Mouse (Mus musculus): ENCODE data around the gene Ndufa11.

Gene Ndufa11

DNA sequence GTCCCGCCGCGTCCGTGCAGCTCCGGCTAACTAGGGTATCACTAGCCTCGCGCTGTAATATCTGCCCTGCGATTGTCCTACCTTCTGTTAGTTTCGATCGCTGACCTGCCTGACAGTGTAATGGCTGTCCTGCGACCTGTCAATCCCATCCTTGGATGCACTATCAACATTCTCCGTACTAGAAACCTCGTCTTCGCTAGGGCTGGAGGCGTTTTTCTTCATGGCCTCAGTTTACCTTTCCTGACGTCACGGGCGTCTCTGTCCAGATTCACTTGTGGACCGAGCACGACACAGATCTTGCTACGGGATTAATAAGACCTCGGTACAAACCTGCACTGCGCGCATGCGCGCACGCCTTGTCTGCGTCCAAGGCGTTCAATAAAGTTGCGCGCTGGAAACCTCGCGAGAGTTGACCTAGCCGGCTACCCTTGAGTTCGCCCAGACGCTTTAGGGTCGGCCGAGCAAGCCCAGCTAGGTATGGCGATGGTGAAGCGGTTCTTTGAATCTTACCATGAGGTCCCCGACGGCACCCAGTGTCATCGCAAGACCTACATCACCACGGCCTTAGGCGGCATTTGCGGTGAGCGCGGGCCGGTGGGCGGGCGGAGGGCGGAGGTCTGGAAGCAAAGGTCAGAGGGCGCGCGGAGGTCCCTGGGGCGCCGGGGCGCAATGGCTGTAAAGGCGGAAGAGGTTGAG is at the start of gene Ndufa11, which contains the start of gene Vmac:
Ndufa11 (plus strand) TSS at position 405 of the 696 bp plus-strand sequence.
Vmac (minus strand) TSS at position 660 of the 696 bp plus-strand sequence.
- DNase-seq (ENCODE audit: low spot score) = peak; percentile 87

DNA sequence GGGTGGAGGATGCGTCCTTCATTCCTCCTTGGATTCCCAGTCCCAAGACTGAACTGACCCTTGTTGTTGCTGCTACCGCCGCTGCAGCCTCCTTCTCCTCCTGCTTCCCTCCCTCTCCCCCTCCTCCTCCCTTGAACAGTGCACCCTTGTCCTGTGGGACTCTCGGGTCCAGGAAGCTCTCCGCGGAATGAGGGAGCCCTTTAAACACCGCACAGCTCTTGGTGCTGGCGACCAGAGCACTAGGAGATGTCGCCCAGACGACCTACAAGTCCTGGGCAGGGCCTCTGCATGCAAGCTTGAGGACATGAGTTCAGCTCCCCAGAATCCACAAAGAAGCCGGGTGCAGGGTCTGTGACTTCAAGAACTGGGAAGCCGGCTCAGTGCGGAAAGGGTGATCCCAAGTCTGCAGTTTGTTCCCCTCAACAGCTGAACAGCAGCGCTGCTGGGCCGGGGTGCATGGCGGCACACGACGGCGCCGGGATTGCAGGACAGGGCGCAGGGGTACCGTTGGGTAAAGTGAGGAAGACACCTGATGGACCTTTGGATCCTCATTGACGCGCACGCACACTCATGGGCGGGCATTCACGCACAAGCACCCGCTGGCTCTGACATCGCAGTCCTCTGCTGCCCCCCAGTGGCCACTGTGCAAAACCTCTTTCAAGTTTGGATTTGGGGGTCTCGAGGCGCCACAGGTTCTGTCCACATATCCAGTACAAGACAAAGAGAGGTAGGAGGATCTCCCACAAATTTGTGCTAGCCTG is 49.0 kb upstream of the Ndufa11 start:
- peak; percentile 81 for DNase-seq (ENCODE audit: low spot score)

DNA sequence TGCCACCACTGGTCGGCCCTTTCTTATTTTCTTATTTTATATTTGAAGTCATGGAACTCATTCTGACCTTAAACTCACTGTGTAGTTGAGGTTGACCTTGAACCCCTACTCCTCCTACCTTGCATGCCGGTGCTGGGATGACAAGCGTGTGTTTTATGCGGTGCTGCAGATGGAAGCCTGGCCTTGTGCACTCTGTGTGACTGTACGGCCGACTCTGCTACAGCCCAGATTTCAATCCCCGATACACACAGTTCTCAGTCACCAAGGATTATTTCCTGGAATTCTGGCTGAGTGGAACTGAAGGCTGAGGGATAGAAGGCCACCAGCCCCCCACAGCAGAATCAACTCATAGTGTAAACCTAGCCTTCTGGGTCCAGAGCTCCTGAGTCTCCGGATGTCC is 47.8 kb upstream of the Ndufa11 start:
- no peak for DNase-seq (ENCODE audit: low spot score)

DNA sequence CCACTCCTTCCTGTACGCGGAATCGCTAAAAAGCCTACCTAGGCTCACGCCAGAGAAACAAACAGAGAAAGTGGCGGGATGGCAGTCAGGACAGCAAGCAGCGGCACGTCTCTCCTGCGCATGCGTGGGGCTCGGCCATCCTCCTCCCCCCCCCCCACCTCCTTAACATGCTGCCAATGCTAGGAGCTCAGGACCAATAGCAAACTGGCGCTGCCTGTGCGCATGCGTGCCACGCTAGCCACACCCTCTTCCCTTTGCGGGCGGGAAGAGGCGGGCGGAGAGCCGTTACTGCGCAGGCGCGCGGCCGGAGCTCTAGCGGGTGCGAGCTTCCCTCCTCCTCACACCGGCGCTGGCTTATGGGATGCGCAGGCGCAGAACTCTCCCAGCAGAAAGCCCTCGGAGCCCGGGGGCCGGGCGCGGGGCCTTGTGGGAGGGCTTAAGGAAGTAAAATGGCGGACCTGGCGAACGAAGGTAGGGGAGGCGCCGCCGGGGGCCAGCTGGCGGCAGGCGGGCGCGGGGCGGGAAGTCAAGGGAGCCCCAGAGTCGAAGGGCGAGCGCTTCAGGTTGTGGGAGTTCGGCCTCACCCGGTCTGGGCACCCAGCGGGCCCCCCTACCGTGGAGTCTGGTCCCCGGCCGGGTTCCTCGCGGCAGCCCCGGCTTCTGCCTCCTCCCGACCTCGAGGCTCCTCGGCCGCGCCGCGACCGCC is 44.5 kb upstream of the Ndufa11 start, which contains the start of gene Ranbp3:
Ranbp3 (plus strand) TSS at position 354 of the 706 bp plus-strand sequence.
- peak; percentile 100 for DNase-seq (ENCODE audit: low spot score)

DNA sequence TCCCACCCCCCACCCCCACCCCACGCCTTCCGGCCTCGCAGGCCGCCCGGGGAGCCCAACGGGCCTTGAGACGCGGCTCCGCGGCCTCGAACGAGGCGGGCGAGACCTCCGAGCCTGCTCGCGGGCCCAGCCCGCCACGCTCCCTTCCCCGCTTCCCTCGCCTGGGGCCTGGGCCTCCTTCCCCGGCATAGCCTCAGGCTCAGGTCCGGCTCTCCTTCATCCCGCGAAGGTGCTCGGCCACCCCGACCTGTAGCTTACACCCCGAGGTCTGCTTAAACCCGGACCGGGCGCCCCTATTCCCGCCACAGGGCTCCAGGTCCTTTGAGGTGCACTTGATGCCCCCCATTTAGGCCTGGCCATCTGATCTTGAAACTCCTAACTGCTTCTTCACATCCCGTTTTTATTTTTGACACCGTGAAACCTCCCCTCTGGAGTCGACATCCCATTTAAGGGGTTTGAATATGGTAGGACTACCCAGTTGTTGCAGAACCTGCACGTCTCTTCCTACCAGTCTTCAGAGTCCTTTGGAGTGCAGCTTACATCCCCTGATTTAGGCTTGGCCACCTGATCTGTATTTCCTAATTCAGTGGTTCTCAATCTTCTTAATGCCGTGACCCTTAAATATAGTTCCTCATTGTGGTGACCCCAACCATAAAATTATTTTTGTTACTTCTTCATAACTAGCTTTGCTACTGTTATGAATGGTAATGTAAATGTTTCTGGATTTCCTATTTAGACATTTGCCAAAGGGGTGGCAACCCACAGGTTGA is 43.7 kb upstream of the Ndufa11 start:
- DNase-seq (ENCODE audit: low spot score) = no peak

DNA sequence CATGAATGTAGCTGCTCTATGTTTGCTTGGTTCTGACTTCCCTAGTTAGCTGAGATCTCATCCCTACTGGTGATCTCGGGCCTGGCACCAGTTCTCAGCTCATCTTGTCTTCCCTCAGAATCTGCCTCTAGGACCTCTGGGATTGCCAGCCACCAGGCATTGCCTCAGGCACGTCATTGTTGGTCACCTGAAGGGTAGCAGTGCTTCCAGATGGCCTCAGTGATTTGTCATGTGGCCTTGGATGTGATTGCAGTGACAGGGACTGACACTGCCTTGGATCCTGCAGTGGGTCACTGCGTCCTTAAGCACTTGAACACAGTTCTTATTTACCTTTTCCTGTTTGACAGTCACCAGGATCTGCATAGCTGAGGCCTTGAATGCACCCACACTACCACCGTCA is 35.8 kb upstream of the Ndufa11 start:
- no peak for DNase-seq (ENCODE audit: low spot score)

DNA sequence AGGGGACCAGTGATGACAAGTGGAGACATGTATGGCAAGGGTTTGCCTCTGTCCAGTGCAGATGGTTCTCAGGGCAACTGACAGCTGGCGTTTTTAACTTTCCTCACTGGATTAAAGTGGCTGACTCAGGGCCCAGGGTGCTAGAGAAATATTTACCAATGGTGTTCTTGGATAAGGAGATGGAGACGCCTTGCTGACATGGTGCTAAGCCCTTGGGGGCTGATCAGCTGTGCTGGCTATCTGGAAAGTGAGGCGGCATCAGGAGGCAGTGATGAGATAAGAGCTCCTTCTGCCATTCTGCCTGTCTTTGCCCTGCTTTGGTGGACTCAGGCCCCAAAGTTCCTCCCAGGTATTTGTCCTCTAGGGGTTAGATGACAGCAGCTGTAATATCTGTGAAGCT is 34.7 kb upstream of the Ndufa11 start:
- no peak for DNase-seq (ENCODE audit: low spot score)

DNA sequence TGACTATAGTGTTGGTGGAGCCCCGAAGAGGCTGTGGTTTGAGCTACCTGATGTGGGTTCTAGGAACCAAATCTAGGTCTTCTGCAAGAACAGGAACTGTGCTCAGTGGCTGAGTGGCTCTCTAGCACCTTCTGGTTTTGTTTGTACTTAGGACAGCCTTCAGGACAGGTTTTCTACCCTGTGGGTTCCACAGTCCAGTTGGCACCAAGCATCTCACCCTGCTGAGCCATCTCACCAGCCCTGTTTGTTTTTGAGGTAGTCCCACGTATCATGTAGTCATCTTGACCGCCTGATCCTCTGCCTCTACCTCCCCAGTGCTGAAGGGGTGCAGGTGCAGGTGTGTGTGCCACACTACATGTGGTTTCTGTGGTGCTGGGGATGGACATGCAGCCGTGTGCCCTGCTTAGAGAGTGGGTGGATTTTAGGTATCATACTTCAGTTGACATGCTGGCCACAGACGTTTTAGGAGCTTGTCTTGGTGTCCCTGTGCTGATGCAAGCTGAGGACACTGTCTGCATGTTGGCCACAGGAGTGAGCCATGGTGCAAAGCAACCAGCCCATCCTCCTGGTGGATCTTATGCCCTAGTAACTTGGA is 33.9 kb upstream of the Ndufa11 start:
- DNase-seq (ENCODE audit: low spot score) = no peak

DNA sequence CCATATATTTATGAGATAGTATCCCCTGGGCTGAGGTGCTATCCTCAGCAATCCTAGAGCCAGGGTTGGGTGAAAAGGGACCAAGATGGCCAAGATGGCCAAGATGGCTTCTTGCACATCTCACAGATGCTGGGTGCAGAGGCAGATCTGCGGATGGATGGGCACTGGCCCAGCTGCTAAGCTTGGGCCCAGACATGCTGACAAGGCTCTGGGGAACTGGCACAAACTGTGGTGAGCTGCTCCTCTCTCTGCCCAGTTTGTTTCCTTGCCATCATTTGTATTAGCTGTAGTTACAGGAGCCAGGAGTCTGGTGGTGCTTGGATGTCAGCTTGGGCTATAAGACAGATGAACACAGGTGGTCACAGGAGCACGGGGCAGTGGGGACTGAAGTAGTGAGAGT is 32.9 kb upstream of the Ndufa11 start:
- DNase-seq (ENCODE audit: low spot score) = no peak

DNA sequence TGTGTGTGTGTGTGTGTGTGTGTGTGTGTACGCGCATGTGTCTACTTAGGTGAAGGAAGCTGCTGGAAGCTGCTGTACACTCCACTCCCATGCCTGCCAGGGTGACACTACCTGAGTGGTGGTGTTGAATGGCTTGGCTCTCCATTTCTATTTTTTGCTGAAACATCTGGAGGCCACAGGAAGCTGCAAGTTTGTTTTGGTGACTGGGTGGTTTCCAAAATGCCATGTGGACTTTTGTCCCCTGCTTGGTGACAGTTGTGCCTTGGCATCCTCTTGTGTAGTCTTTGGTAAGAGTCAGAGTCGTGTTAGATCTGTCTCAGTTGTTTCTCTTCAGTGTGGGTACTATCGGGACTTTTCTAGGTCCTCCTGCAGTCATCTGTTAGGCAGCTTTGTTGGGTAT is 30.8 kb upstream of the Ndufa11 start:
- DNase-seq (ENCODE audit: low spot score) = no peak

DNA sequence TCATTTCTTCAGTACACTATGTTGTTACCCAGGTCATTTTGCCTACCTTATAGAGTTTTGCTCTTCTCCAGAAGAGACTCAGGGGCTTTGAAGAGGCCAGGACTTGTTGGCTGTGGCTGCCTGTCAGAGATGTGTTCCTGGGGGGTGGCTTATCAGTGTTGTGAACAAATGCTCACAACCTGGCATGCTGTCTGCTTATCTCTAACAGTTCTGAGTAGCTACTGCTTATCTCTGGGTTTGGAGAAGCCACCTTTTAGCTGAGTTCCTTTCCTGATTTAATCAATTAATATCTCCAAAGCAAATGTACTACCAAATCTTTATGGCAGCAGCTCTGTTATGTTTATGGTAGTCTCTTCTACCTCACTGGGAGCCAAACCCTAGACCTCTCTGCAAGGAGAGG is 29.5 kb upstream of the Ndufa11 start:
- no peak for DNase-seq (ENCODE audit: low spot score)

DNA sequence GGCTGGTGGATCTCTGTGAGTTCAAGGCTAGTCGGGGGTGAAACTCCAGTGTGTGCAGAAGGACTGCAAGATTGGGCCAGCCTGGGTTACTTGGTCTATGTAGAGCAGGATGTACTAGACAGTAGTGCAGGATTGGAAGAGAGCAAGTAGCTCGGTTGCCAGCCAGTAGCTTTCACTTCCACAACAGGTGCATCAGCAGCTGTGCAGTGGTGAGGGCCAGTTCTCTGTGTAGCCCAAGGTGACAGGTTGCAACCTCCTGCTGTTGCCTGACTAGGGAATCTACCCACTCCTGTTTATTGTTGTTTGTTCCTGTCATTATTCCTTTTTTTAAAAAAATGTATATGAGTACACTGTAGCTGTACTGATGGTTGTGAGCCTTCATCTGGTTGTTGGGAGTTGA is 28.9 kb upstream of the Ndufa11 start:
- no peak for DNase-seq (ENCODE audit: low spot score)

DNA sequence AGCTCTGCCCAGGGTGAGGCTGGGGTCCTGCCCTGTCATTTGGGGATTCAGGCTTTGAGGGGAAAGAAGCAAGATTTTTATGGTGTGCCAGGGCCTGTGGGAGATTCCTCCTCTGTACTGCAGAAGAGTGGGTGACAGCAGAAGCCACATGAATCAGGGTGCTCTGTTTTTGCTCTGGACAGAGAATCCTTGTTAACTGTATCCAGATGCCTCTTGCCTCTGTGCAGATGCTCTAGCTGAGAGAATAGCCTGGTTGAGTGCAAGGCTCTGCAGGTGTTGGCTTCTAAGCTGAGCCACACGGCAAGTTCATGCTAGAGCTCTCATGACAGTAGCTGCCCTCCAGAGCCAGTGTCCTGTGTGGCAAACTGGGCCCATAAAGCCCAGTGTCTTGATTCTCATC is 24.2 kb upstream of the Ndufa11 start:
- no peak for DNase-seq (ENCODE audit: low spot score)

DNA sequence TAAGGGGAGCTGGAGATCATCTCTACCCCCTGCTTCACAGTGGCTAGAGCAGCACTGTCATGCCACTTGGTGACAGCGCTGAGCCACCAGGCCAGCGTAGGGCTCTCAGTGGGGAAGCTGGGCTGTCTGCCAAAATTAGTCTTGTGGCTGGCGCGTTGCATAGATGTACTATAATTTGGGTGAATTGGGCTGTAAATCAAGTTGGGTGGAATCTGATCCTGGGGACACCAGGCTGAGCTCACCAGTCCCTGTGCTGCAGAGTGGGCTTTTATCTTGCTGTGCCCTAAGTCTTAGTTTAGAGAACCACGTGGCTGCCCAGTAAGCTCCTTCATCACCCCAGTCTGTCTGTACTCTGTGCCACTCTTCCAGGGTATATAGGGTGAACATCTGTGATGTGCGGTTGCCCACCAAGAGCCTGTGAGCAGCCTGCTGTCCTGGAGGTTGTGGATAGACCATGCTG is 23.7 kb upstream of the Ndufa11 start:
- DNase-seq (ENCODE audit: low spot score) = no peak

DNA sequence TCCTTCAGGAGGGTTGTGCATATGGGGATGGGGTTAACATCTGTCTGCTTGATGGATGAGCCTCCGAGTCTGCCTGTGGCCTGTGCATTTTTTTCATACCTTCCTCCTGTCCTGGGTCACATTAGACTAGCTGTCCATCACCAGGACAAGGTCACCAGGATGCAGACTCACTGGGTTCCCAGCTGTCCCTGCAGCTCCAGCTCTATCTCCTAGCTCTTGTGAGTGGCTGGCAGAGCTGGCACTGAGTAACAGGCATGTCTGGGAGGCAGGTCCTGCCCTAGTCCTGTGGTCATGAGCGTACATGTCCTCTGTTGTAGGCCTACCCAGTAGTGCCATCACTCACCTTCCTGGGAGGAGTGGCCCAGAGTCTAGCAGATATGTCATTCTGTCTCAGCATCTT is 17.1 kb upstream of the Ndufa11 start:
- no peak for DNase-seq (ENCODE audit: low spot score)

DNA sequence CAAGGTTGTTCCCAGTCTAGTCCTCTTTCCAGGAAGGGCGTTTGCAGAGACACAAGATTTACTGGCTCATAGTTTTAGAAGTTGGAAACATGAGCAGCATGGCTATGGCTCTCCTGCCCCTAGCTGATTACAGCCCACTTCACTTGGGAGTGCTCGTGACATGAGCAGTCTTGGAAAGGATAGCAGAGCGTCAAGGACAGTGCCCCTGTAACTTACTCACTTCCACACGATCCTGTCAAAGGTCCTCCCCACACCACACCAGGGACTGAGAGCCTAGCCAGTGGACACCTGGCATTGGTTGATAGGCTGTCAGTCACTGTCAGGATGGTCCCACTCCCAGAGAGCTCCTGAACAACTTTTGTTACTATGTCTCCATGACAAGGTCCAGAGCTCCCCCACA is 14.5 kb upstream of the Ndufa11 start:
- DNase-seq (ENCODE audit: low spot score) = no peak

DNA sequence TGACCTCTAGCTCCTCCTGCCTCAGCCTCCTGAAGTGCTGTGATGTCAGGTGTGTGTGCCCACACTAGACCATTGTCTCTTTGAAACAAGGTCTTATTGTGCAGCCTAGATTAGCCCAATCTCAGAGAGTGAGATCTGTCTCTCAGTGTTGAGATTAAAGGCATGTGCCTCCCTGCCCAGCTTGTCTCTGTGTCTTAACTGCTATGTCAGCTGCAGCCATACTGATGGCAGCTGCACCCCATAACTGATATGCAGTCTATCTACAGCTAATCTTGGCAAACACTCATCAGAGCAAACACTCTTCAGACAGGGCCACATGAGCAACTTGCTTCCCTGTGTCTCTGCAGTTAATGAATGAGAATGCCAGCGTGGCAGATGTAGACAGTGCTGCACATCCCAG is 11.1 kb upstream of the Ndufa11 start:
- DNase-seq (ENCODE audit: low spot score) = no peak

DNA sequence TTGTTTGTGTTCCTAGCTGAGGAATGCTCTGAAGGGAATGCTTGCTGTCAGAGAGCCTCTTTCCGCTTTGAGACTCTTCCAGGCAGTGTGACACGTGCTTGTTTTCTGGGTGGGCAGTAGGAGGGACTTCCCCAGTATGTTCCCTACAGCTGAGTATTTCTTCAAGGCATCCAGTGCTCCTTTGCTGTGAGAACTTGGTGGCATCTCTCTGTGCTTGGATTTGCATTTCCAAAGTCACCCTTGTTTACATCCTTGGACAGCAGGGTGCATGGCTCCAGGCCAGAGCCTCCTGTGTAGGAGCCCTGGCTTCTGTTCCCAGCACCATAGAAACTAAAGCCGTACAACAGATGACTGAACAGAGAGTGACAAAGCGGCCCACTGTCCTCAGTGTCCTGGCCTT is 8.9 kb upstream of the Ndufa11 start:
- no peak for DNase-seq (ENCODE audit: low spot score)

DNA sequence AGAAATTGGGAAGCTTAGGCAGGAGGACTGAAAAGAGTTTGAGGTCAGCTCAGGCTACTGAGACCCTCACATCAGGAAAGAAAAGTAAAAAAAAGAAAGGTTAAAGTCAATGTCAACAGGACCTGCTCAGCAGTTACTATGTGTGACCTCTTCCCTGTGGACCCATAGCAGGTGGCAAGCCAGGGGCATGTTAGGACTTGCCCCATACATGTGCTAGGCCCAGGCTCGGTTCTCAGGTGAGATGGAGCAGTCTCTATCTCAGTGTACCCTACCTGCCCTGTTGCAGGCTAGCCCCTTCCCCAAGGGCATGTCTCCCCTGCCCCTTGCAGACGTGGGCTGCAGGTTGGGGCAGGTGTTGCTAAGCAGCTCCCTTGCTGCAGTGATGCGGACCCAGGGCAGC is 7.9 kb upstream of the Ndufa11 start:
- DNase-seq (ENCODE audit: low spot score) = no peak

DNA sequence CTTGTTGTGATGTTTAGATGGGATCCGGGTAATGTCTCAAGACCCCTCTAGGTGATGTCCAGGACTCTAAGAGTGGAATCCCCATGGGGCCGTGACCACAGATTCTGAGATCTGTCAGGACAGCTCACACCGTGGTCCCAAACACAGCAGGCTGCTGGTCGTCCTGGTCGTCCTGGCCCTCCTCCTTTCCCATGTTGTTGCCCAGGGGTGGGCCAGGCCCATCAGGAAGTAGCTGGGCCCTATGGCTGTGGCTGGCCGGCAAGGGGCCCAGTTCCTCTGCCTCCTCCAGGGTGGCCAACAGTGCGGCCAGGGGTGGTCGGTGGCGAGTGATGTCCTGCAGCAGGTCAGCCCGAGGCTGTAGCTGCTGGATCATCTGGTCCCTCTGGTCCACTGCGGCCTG is 2.2 kb upstream of the Ndufa11 start:
- DNase-seq (ENCODE audit: low spot score) = no peak

DNA sequence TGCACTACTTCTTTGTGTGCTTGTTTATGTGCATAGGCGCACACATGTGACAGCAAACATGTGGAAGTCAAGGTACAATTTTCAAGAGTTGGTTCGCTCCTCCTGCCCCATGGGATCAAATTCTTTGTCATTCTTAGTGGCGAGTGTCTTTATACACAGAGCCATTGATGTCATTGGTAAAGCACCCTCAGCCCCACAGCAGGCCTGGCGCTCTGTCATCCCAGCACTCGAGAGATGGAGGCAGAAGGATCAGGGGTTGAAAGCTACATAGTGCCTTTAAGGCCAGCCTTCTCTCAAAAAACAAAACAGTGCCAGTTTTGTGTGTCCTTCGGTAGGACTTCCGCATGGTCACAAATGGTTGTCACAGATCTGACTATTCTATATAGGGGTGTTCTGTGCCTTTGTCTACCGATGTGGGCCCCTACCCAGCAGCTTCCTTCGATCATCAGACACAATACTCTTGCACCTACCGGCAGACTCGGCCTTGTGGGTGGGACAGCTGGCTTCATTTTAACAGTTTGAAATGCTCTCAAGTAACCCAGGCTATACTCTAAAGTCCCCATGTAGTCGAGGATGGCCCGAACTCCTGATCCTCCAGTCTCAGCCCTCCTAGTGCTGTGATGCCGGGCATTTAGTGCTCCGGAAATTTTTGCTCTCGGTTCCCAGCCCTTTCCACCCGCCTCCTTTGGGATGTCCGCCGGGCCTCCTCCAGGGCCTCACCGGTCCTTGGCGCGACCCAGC is 1.5 kb upstream of the Ndufa11 start:
- no peak for DNase-seq (ENCODE audit: low spot score)
